Mouse (Mus musculus): Measurements from ENCODE around the gene Park7.

DNA sequence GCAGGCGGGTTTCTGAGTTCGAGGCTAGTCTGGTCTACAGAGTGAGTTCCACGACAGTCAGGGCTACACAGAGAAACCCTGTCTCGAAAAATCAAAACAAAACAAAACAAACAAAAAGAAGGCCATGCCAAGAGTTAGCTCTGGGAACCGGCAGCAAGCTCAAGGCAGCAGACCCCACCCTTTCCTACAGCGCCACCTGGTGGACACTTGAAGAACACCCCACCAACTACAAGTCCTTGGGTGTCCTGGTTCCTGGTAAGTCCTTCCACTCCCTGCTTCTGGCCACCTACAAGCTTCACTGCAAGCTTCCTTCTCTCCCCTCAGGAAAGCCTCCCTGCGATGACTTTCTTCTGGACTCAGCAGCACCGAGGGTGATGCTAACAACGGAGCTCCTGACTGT is 12.6 kb downstream of the Park7 start:
- no peak for TF ChIP-seq POLR2AphosphoS2 (IDR thresholded peaks at IDR 0.05; ENCODE audit: insufficient read length, low read depth)
- no peak for TF ChIP-seq POLR2A (IDR thresholded peaks at IDR 0.05; ENCODE audit: insufficient read length, low read depth)
- TF ChIP-seq SRF (IDR thresholded peaks at IDR 0.05; ENCODE audit: control insufficient read depth, insufficient read length, low read depth): no peak
- no peak for TF ChIP-seq CEBPB (IDR thresholded peaks at IDR 0.05; ENCODE audit: insufficient read depth, poor library complexity, severe bottlenecking)
